Mouse (Mus musculus): ENCODE results near the gene Exph5. TPM values are rescaled to one million over a fixed set of nuclear protein-coding genes. Genes with fewer than 3 reads are reported as not detected.

The Exph5 gene
- polyA plus RNA-seq, 1 experiment: 2.6 TPM

- Histone ChIP-seq H3K27ac (ENCODE audit: insufficient read depth, low read depth, low read length) (no peak overlapping the region), H3K4me1 (ENCODE audit: control insufficient read depth, insufficient read depth, insufficient read length, low read length) (peaks cover 5% of the 10 kb centered on the region), H3K4me3 (ENCODE audit: low read depth, low read length) (no peak overlapping the region), H3K36me3 (ENCODE audit: control insufficient read depth, insufficient read depth, low read length) (no peaks in the 10 kb centered on the region), H3K27me3 (ENCODE audit: control insufficient read depth, insufficient read depth, low read length) (no peaks in the 10 kb centered on the region)
- TF ChIP-seq CTCF (IDR thresholded peaks at IDR 0.05; ENCODE audit: extremely low read depth, insufficient read length, insufficient replicate concordance, low read depth, low read length) (no peak), POLR2A (IDR thresholded peaks at IDR 0.05; ENCODE audit: low read depth, low read length) (no peak)
- WGBS: 84% methylated on average over 5 of the region's 5 CpGs
These were observed 51.7 kb downstream of the Exph5 start for GRCm38 (mm10) chr9:53353161-53353560.

- Histone ChIP-seq H3K4me1 (ENCODE audit: control insufficient read depth, insufficient read depth, insufficient read length, low read length) (peaks cover 8% of the 10 kb centered on the region; the same call in 1 of the 2 replicates), H3K27me3 (ENCODE audit: control insufficient read depth, insufficient read depth, low read length) (no peaks in the 10 kb centered on the region), H3K36me3 (ENCODE audit: control insufficient read depth, insufficient read depth, low read length) (no peaks in the 10 kb centered on the region), H3K27ac (ENCODE audit: insufficient read depth, low read depth, low read length) (peak overlapping the region; percentile 85), H3K4me3 (ENCODE audit: low read depth, low read length) (peak overlapping the region; percentile 12; the same call in 1 of the 2 replicates)
- 13% methylated on average over 14 of the region's 14 CpGs for WGBS
- no peak for TF ChIP-seq CTCF (IDR thresholded peaks at IDR 0.05; ENCODE audit: extremely low read depth, insufficient read length, insufficient replicate concordance, low read depth, low read length)
These were observed 55.0 kb downstream of the Exph5 start for GRCm38 (mm10) chr9:53356219-53357155.

DNA sequence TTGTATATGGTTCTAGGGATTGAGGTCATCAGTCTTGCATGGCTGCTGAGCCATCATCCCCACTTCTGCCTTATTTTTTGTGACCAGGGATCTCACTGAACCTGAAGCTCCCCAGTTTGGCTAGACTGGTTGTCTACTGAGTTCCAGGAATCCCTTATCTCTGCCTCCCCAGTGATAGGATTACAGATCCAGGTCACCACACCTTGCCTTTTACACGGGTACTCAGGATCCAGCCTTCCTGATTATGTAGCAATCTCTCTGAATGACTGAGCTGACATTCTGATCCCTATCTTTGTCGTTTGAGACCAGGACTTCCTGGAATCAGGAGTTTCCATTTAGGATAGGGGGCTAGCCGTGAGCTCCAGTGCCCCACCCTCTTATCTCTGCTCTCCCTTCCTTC is 69.9 kb downstream of the Exph5 start:
- Histone ChIP-seq H3K27me3 (ENCODE audit: control insufficient read depth, insufficient read depth, low read length) (no peaks in the 10 kb centered on the region), H3K4me3 (ENCODE audit: low read depth, low read length) (no peak overlapping the region), H3K4me1 (ENCODE audit: control insufficient read depth, insufficient read depth, insufficient read length, low read length) (peaks cover 28% of the 10 kb centered on the region), H3K27ac (ENCODE audit: insufficient read depth, low read depth, low read length) (peak overlapping the region; percentile 82), H3K36me3 (ENCODE audit: control insufficient read depth, insufficient read depth, low read length) (peaks cover 32% of the 10 kb centered on the region)
- TF ChIP-seq POLR2A (IDR thresholded peaks at IDR 0.05; ENCODE audit: low read depth, low read length) (no peak), CTCF (IDR thresholded peaks at IDR 0.05; ENCODE audit: extremely low read depth, insufficient read length, insufficient replicate concordance, low read depth, low read length) (no peak)
- 19% methylated on average over 3 of the region's 3 CpGs for WGBS

DNA sequence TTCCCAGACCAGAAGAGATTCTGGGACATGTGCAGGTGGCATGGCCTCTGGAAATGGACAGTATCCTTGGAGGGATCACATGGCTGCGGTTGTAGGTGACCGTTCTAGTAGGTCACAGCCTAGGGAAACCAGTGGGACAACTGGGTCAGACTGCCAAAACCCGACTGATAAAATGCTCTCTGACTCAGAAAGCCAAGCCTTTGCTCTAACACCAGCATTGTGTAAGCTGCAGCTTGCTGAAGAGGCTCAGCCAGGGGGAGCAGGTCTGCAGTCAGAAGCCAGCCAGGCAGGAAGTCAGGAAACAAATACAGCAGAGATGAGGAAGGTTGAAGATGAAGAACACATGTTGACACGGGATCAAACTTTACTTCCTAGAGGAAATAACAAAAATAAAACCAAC is 74.4 kb downstream of the Exph5 start:
- TF ChIP-seq CTCF (IDR thresholded peaks at IDR 0.05; ENCODE audit: extremely low read depth, insufficient read length, insufficient replicate concordance, low read depth, low read length) (peak; percentile 25; the same call in 1 of the 2 replicates), POLR2A (IDR thresholded peaks at IDR 0.05; ENCODE audit: low read depth, low read length) (no peak)
- Histone ChIP-seq H3K27me3 (ENCODE audit: control insufficient read depth, insufficient read depth, low read length) (no peaks in the 10 kb centered on the region), H3K36me3 (ENCODE audit: control insufficient read depth, insufficient read depth, low read length) (peaks cover 36% of the 10 kb centered on the region), H3K4me1 (ENCODE audit: control insufficient read depth, insufficient read depth, insufficient read length, low read length) (peaks cover 34% of the 10 kb centered on the region; the same call in 1 of the 2 replicates), H3K27ac (ENCODE audit: insufficient read depth, low read depth, low read length) (peak overlapping the region; percentile 77), H3K4me3 (ENCODE audit: low read depth, low read length) (no peak overlapping the region)
- 31% methylated on average over 4 of the region's 4 CpGs for WGBS

GRCm38 (mm10) chr9:53376820-53377219 is 75.3 kb downstream of the Exph5 start:
- peaks cover 36% of the 10 kb centered on the region for H3K36me3 ChIP-seq (ENCODE audit: control insufficient read depth, insufficient read depth, low read length)
- H3K27me3 ChIP-seq (ENCODE audit: control insufficient read depth, insufficient read depth, low read length): no peaks in the 10 kb centered on the region
- WGBS: 60% methylated on average over 13 of the region's 13 CpGs
- peak overlapping the region; percentile 84 for H3K27ac ChIP-seq (ENCODE audit: insufficient read depth, low read depth, low read length)
- H3K4me1 ChIP-seq (ENCODE audit: control insufficient read depth, insufficient read depth, insufficient read length, low read length): peaks cover 27% of the 10 kb centered on the region; the same call in 1 of the 2 replicates
- no peak overlapping the region for H3K4me3 ChIP-seq (ENCODE audit: low read depth, low read length)
- TF ChIP-seq CTCF (IDR thresholded peaks at IDR 0.05; ENCODE audit: extremely low read depth, insufficient read length, insufficient replicate concordance, low read depth, low read length) (peak; percentile 55; the same call in 1 of the 2 replicates), POLR2A (IDR thresholded peaks at IDR 0.05; ENCODE audit: low read depth, low read length) (no peak)

DNA sequence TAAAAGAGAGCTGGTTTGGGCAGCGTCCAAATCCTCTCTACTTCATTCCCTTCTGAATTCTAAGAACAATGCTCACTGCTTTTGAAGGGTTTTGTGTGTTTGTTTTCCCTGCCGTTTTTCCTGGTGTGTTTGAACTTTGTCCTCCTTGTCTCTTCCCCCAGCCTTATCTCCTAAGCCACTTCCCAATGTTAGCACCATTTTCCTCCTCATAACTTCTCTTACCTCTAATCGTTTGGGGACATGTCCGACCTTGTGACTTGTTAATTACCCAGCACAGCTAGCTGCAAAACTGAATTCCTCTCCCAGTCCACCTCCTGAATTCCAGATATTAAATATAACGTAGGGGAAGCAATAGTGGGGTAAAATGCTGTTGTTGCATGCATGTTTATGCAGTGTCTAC is 76.1 kb downstream of the Exph5 start:
- TF ChIP-seq POLR2A (IDR thresholded peaks at IDR 0.05; ENCODE audit: low read depth, low read length) (no peak), CTCF (IDR thresholded peaks at IDR 0.05; ENCODE audit: extremely low read depth, insufficient read length, insufficient replicate concordance, low read depth, low read length) (no peak)
- Histone ChIP-seq H3K27me3 (ENCODE audit: control insufficient read depth, insufficient read depth, low read length) (no peaks in the 10 kb centered on the region), H3K27ac (ENCODE audit: insufficient read depth, low read depth, low read length) (peak overlapping the region; percentile 84), H3K36me3 (ENCODE audit: control insufficient read depth, insufficient read depth, low read length) (peaks cover 31% of the 10 kb centered on the region), H3K4me3 (ENCODE audit: low read depth, low read length) (no peak overlapping the region), H3K4me1 (ENCODE audit: control insufficient read depth, insufficient read depth, insufficient read length, low read length) (peaks cover 24% of the 10 kb centered on the region; the same call in 1 of the 2 replicates)
- WGBS: 8% methylated on average over 5 of the region's 5 CpGs

- Histone ChIP-seq H3K4me3 (ENCODE audit: low read depth, low read length) (no peak overlapping the region), H3K4me1 (ENCODE audit: control insufficient read depth, insufficient read depth, insufficient read length, low read length) (peaks cover 24% of the 10 kb centered on the region; the same call in 1 of the 2 replicates), H3K36me3 (ENCODE audit: control insufficient read depth, insufficient read depth, low read length) (peaks cover 25% of the 10 kb centered on the region), H3K27me3 (ENCODE audit: control insufficient read depth, insufficient read depth, low read length) (no peaks in the 10 kb centered on the region), H3K27ac (ENCODE audit: insufficient read depth, low read depth, low read length) (peak overlapping the region; percentile 84; the same call in 1 of the 2 replicates)
- TF ChIP-seq POLR2A (IDR thresholded peaks at IDR 0.05; ENCODE audit: low read depth, low read length) (no peak), CTCF (IDR thresholded peaks at IDR 0.05; ENCODE audit: extremely low read depth, insufficient read length, insufficient replicate concordance, low read depth, low read length) (no peak)
- 82% methylated on average over 3 of the region's 3 CpGs for WGBS
These were observed 76.7 kb downstream of the Exph5 start for GRCm38 (mm10) chr9:53378171-53378570.
